Mouse (Mus musculus) ES-Bruce4 (cell line): ENCODE measurements around the gene Fgfr2.

Source experiments
- CTCF ChIP-seq: IDR thresholded peaks from one replicate; pipeline ENCODE4 v1.8.1; 2011; ENCODE audit warnings: low read depth, low read length
- POLR2A ChIP-seq: IDR thresholded peaks from one replicate; pipeline ENCODE4 v1.8.1; 2011; ENCODE audit warnings: low read length; ENCODE audit not compliant: insufficient read depth

- TF ChIP-seq CTCF, result no peak
- TF ChIP-seq POLR2A, result no peak
These were observed 3003.7 kb downstream of the Fgfr2 start for GRCm38 (mm10) chr7:130119466-130119865.
